Mouse (Mus musculus) brain, embryonic 14.5 days (tissue): ENCODE results near the gene Vps11.

ENCODE experiments used
- CTCF ChIP-seq: fragments of 200-500 bp; IDR thresholded peaks from 2 replicates; pipeline ENCODE4 v1.5.1; 2012; ENCODE audit warnings: inconsistent platforms, mild to moderate bottlenecking, moderate library complexity, borderline replicate concordance; ENCODE audit not compliant: insufficient read depth, insufficient read length; ENCODE audit errors: extremely low read depth
- POLR2A ChIP-seq: fragments of 200-500 bp; IDR thresholded peaks from 2 replicates; pipeline ENCODE4 v1.6.1; 2012; ENCODE audit warnings: mild to moderate bottlenecking, inconsistent platforms, borderline replicate concordance; ENCODE audit not compliant: poor library complexity, insufficient read depth, insufficient read length, severe bottlenecking; ENCODE audit errors: extremely low read depth

GRCm38 (mm10) chr9:44337436-44338169, 23.9 kb downstream of the Vps11 start:
- TF ChIP-seq CTCF (no peak), POLR2A (no peak)
